Mouse (Mus musculus): ENCODE results near the gene Nxph3. TPM values are rescaled to one million over a fixed set of nuclear protein-coding genes. Genes with fewer than 3 reads are reported as not detected.
"Not testable (repeated sequence)": the region's sequence is repeated elsewhere in the genome, so short reads cannot be mapped to it uniquely, and the experiment has no call there.

Nxph3 gene
- polyA plus RNA-seq, 1 experiment, result 4.1 TPM

DNA sequence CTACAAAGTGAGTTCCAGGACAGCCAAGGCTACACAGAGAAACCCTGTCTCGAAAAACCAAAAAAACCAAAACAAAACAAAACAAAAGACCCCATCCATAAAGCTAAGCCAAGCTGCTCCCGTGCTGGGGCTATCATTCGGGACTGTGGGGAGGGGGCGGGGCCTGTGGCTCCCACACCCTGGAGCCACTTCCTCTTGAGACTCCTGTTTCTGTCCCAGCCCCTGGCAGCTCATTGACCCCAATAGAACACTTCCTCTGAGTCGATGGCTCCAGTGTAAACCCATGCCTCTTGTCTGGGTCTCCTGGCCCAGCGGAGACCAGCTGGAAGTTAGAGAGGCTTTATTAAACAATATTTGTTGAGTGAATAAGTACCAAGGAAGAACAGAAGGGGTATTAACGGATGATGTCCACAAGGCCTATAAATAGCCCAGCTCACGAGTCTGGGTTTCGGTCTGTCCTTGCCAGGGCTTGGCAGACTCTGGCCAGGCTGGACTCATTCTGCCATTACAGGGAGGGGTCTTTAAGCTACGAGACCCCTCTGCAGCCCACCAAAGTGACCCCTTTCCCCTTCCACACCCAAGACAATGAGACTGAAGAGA lies 10.7 kb downstream of the Nxph3 start:
- no peak for DNase-seq
- TF ChIP-seq POLR2A (IDR thresholded peaks at IDR 0.05; ENCODE audit: low read depth, low read length), result no peak
- TF ChIP-seq CTCF (conservative IDR thresholded peaks at IDR 0.05; ENCODE audit: insufficient read depth, insufficient read length, low read depth, low read length), result no peak
- WGBS, result 45% methylated on average over 10 of the region's 10 CpGs
- Histone ChIP-seq H3K27me3 (replicated peaks; ENCODE audit: control insufficient read depth, insufficient read depth, low read length) (no peaks in the 10 kb centered on the region), H3K36me3 (ENCODE audit: control insufficient read depth, insufficient read depth, low read length) (no peaks in the 10 kb centered on the region), H3K4me3 (ENCODE audit: insufficient read depth, low read depth, low read length) (no peak overlapping the region), H3K4me1 (ENCODE audit: control insufficient read depth, insufficient read depth, low read length) (no peaks in the 10 kb centered on the region), H3K27ac (ENCODE audit: insufficient read depth, low read depth, low read length) (no peak overlapping the region)

DNA sequence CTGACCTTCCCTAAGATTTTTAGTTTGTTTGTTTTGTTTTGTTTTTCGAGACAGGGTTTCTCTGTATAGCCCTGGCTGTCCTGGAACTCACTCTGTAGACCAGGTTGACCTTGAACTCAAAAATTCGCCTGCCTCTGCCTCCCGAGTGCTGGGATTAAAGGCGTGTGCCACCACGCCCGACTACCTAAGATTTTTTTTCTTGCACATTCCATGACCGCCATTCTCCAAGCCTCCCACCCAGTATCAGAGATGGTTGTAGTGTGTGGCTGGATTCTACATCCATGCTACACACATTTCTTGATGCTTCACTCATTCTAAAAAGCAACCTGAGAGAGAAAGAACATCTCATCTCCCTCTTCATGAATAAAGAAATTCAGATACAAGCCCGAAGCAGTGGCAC lies 12.5 kb downstream of the Nxph3 start:
- H3K36me3 ChIP-seq (ENCODE audit: control insufficient read depth, insufficient read depth, low read length); H3K4me3 ChIP-seq (ENCODE audit: insufficient read depth, low read depth, low read length); H3K27ac ChIP-seq (ENCODE audit: insufficient read depth, low read depth, low read length); H3K4me1 ChIP-seq (ENCODE audit: control insufficient read depth, insufficient read depth, low read length); DNase-seq; H3K27me3 ChIP-seq (replicated peaks; ENCODE audit: control insufficient read depth, insufficient read depth, low read length): not testable (repeated sequence)
- 80% methylated on average over 8 of the region's 8 CpGs for WGBS

DNA sequence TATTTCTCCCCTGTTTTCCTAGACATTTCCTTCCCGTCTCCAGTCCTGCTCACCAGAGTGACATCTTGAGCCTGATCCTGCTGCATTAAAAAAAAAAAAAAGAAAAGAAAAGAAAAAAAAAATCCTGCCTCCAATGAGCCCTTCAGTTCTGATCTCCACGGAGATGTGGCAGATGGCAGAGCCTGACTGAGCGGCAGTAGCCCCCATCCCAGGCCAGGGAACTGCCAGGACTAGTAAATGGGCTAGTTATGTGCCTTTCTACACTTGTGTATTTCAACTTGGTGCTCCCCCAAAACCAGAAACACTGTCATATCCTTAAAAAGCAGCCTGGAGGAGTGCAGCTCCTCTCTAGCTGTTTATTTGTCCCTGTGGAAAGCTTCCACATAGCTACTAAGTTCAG lies 13.5 kb downstream of the Nxph3 start:
- no peak overlapping the region for H3K27ac ChIP-seq (ENCODE audit: insufficient read depth, low read depth, low read length)
- no peaks in the 10 kb centered on the region for H3K27me3 ChIP-seq (replicated peaks; ENCODE audit: control insufficient read depth, insufficient read depth, low read length)
- H3K36me3 ChIP-seq (ENCODE audit: control insufficient read depth, insufficient read depth, low read length), result no peaks in the 10 kb centered on the region
- TF ChIP-seq CTCF (conservative IDR thresholded peaks at IDR 0.05; ENCODE audit: insufficient read depth, insufficient read length, low read depth, low read length) (no peak), POLR2A (IDR thresholded peaks at IDR 0.05; ENCODE audit: low read depth, low read length) (no peak)
- H3K4me1 ChIP-seq (ENCODE audit: control insufficient read depth, insufficient read depth, low read length), result no peaks in the 10 kb centered on the region
- no peak overlapping the region for H3K4me3 ChIP-seq (ENCODE audit: insufficient read depth, low read depth, low read length)
- WGBS, result 32% methylated on average over 3 of the region's 3 CpGs
- DNase-seq, result no peak

DNA sequence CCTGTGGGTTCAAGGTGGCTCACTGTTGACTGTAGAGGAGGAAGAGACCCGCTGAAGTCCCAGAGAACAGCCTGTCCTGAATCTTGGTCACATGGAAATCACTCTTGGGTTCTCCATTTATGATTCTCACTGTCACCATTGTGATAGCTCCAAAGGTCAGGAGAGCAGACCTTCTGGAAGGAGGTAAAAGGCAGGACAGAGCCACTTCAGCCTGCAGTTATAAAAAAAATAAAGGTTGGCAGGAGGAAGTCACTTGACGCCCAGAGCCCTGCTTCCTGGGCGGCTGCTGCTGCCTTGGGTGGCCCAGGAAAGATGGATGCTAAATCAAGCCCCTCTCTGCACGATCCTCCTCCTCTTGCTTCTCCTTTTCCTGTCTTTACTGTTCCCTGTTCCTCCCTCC lies 14.0 kb downstream of the Nxph3 start:
- Histone ChIP-seq H3K4me3 (ENCODE audit: insufficient read depth, low read depth, low read length) (no peak overlapping the region), H3K27me3 (replicated peaks; ENCODE audit: control insufficient read depth, insufficient read depth, low read length) (no peaks in the 10 kb centered on the region), H3K36me3 (ENCODE audit: control insufficient read depth, insufficient read depth, low read length) (no peaks in the 10 kb centered on the region), H3K4me1 (ENCODE audit: control insufficient read depth, insufficient read depth, low read length) (no peaks in the 10 kb centered on the region), H3K27ac (ENCODE audit: insufficient read depth, low read depth, low read length) (no peak overlapping the region)
- no peak for DNase-seq
- no peak for TF ChIP-seq CTCF (conservative IDR thresholded peaks at IDR 0.05; ENCODE audit: insufficient read depth, insufficient read length, low read depth, low read length)
- TF ChIP-seq POLR2A (IDR thresholded peaks at IDR 0.05; ENCODE audit: low read depth, low read length), result no peak
- 29% methylated on average over 4 of the region's 4 CpGs for WGBS

DNA sequence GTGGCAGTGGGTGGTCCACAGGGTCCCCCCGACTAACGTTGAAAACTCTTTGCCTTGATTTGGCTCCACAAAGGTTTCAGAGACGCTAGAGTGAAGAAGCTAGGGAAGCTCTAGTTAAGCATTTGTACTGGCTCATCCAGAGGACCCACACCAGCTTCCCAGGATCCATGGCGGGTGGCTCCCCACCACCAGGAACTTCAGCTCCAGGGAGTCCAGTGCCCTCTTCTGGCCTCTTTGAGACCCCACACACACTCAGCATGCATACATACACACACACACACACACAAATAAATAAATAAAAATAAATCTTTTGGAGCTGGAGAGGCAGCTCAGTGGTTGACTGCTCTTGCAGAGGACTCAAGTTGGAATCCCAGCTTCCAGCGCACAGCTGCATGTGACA lies 16.4 kb downstream of the Nxph3 start:
- DNase-seq, result no peak
- H3K27ac ChIP-seq (ENCODE audit: insufficient read depth, low read depth, low read length), result no peak overlapping the region
- no peaks in the 10 kb centered on the region for H3K27me3 ChIP-seq (replicated peaks; ENCODE audit: control insufficient read depth, insufficient read depth, low read length)
- no peaks in the 10 kb centered on the region for H3K4me1 ChIP-seq (ENCODE audit: control insufficient read depth, insufficient read depth, low read length)
- no peak overlapping the region for H3K4me3 ChIP-seq (ENCODE audit: insufficient read depth, low read depth, low read length)
- 0 out of 2 replicates have a peak, but pooled peaks cover 2% of the 10 kb centered on the region for H3K36me3 ChIP-seq (ENCODE audit: control insufficient read depth, insufficient read depth, low read length)
- TF ChIP-seq POLR2A (IDR thresholded peaks at IDR 0.05; ENCODE audit: low read depth, low read length) (no peak), CTCF (conservative IDR thresholded peaks at IDR 0.05; ENCODE audit: insufficient read depth, insufficient read length, low read depth, low read length) (no peak)
- WGBS, result 93% methylated on average over 5 of the region's 5 CpGs

DNA sequence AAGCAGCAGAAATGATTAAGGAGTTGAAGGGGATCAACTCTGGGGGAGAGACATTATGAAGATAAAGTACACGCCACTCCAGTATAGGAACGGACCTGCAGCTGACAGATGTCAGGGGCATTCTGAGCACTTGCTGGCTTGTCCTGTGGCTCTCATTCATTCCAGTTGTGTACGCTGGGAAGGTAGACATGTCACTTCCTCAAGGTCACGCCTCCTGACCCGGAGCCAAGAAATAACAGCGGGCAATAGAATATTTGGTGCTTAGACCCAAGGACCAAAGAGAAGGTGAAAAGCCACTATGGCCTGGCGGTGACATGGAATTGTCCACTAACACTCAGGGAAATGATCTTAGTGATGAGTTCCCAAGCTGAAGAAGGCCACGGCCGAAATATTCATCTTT lies 18.5 kb downstream of the Nxph3 start:
- no peak for TF ChIP-seq CTCF (conservative IDR thresholded peaks at IDR 0.05; ENCODE audit: insufficient read depth, insufficient read length, low read depth, low read length)
- no peak for TF ChIP-seq POLR2A (IDR thresholded peaks at IDR 0.05; ENCODE audit: low read depth, low read length)
- DNase-seq, result no peak

GRCm38 (mm10) chr11:95494374-95494773 lies 20.0 kb downstream of the Nxph3 start:
- no peaks in the 10 kb centered on the region for H3K27me3 ChIP-seq (replicated peaks; ENCODE audit: control insufficient read depth, insufficient read depth, low read length)
- H3K36me3 ChIP-seq (ENCODE audit: control insufficient read depth, insufficient read depth, low read length), result peaks cover 9% of the 10 kb centered on the region
- WGBS, result 66% methylated on average over 3 of the region's 3 CpGs
- H3K4me1 ChIP-seq (ENCODE audit: control insufficient read depth, insufficient read depth, low read length), result no peaks in the 10 kb centered on the region
- no peak overlapping the region for H3K27ac ChIP-seq (ENCODE audit: insufficient read depth, low read depth, low read length)
- H3K4me3 ChIP-seq (ENCODE audit: insufficient read depth, low read depth, low read length), result no peak overlapping the region
- TF ChIP-seq CTCF (conservative IDR thresholded peaks at IDR 0.05; ENCODE audit: insufficient read depth, insufficient read length, low read depth, low read length), result no peak
- DNase-seq, result no peak

More for the DNA sequence above, 18.5 kb downstream of the Nxph3 start:
- Histone ChIP-seq H3K4me1 (ENCODE audit: control insufficient read depth, insufficient read depth, low read length) (no peaks in the 10 kb centered on the region), H3K27ac (ENCODE audit: insufficient read depth, low read depth, low read length) (no peak overlapping the region), H3K27me3 (replicated peaks; ENCODE audit: control insufficient read depth, insufficient read depth, low read length) (no peaks in the 10 kb centered on the region), H3K36me3 (ENCODE audit: control insufficient read depth, insufficient read depth, low read length) (peaks cover 9% of the 10 kb centered on the region; the same call in 1 of the 2 replicates), H3K4me3 (ENCODE audit: insufficient read depth, low read depth, low read length) (no peak overlapping the region)
- whole genome bisulfite sequencing, result 75% methylated on average over 9 of the region's 9 CpGs

DNA sequence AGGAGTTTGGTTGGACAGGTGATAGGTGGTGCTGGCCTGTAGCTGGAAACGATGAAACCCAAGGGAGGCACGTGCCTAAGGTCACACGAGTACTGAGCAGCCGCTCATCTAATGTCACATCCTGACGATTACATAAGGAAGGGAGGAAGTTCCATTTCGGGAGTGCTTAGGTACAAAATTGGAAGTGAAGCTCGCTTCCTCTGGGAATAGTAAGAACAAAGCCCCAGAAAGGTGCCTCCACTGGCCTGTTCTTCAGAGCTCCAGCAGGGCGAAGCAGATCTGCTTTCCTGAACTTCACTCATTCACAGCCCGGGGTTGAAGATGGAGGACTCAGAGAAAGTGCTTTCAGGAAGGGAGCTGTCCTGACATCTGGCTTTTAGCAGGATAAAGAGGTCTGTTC lies 20.4 kb downstream of the Nxph3 start:
- H3K4me1 ChIP-seq (ENCODE audit: control insufficient read depth, insufficient read depth, low read length), result no peaks in the 10 kb centered on the region
- H3K4me3 ChIP-seq (ENCODE audit: insufficient read depth, low read depth, low read length), result no peak overlapping the region
- DNase-seq, result no peak
- no peaks in the 10 kb centered on the region for H3K27me3 ChIP-seq (replicated peaks; ENCODE audit: control insufficient read depth, insufficient read depth, low read length)
- peaks cover 9% of the 10 kb centered on the region for H3K36me3 ChIP-seq (ENCODE audit: control insufficient read depth, insufficient read depth, low read length)
- no peak for TF ChIP-seq POLR2A (IDR thresholded peaks at IDR 0.05; ENCODE audit: low read depth, low read length)
- no peak for TF ChIP-seq CTCF (conservative IDR thresholded peaks at IDR 0.05; ENCODE audit: insufficient read depth, insufficient read length, low read depth, low read length)
- no peak overlapping the region for H3K27ac ChIP-seq (ENCODE audit: insufficient read depth, low read depth, low read length)
- 68% methylated on average over 9 of the region's 9 CpGs for WGBS

Data from kidney, adult 2 months (tissue).